Mouse (Mus musculus): ENCODE results near the gene Cadm4. TPM values are rescaled to one million over a fixed set of nuclear protein-coding genes. Genes with fewer than 3 reads are reported as not detected.
A peak's percentile ranks its signal among the peaks of the same experiment; 100 is the strongest.

Gene Cadm4
- 2.4 and 3.8 TPM in 2 replicates for total RNA-seq (2021)
- long read RNA-seq, partial matches to known transcripts = 0 of 2 reads
- long read RNA-seq, other reads (novel, unspliced or antisense) = 1 of 2 reads

DNA sequence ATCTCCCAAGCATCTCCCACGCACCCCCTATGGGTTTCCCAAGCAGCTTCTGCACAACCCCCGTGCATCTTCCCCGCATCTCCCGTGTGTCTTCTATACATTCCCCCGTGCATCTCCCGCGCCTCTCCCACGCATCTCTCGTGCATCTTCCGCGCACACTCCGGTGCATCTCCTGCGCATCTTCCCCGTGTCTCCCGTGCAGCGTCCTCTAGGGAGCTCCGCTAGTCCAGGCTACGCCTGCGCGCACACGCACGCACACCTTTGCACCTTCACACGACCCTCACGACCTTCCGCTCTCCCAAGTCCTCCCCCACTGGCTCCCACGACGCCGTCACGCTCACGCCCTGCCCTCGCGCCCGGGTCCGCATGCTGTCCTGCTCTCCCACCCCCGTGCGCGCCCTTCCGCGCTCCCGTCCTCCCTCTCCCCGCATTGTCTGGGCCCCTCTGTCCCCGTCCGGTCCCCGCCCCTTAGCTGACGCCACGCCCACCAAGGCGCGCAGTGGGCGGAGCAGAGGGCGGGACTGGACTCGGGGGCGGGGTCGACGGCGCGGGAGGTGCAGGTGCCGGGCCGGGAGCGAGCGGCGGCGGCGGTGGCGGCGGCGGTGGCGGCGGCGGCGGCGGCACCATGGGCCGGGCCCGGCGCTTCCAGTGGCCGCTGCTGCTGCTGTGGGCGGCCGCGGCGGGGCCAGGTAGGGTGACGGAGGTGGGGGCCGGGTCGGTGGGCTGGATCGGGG, at the start of gene Cadm4:
Gene Cadm4 (plus strand): TSS at position 550 of the 734 bp plus-strand sequence.
- peak; percentile 87 for DNase-seq

DNA sequence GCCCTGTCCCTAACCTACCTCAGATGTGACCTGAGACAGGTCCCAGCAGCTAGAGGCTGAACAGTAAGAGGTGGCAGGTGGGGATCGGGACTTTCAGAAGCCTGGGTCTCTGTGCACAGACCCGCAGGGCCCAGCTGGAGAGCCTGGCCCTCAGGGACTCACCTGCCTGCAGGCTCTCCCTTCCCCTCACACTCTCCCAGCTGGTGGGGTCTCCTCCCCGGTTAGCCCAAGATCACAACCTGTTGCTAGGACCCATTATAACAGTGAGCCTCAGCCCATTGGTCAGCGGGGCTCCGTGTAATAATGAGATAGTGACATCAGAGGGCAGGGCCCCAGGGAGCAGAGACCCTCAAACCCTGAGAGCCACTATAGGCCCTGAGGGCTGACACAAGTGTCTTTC, 46.5 kb upstream of the Cadm4 start:
- no peak for DNase-seq

DNA sequence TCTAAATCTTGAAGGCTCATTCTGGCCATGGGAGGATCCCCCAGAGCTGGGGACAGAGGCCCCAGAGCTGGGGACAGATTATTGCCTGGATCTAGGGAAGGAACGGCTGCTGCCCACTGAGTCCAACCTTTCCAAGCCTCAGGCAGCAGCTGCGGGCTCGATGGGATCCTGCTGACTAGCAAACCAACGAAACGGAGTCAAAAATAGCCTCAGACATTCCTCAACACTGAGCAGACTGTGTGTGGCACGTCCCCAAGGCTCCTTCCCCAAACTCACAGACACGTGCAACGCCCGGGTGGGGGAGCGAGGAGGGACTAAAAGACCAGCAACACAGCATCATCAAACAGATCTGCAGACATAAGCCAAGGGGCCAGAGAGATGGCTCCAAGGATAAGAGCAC, 43.8 kb upstream of the Cadm4 start:
- no peak for DNase-seq

DNA sequence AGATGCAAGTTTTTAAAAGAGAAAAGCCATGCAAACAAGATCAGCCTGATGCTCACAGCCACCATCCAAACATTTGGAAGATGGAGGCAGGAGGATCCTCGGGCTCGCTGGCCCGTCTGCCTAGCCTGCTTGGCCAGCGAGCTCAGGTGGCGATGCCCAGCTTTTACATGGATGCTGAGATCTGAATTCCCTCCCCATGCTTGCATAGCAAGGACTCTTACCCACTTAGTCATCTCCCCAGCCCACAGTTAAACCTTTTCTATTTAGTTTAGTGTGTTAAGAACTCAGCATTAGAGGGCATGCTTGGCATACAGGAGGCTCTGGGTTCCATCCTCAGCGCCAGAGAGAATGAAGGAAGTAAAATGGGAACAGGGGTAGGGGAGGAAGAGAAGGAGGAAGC, 42.6 kb upstream of the Cadm4 start:
- no peak for DNase-seq

DNA sequence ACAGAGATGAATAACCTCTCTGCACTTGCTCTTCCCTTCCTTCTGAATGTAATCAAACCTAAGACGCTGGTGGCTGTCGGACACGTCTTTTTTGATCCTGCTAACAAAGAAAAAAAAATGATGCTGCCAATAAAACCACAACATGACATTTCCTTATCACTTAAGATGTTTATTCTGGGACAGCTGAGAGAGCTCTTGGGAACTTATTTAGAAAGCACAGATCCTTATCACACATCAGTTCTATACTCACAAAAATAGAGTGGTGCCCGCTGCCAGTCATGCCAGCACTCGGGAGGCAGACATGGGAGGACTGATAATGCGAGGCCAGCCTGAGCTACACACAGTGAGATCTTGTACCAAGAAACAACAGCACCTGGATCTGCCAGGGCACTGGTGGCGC, 41.9 kb upstream of the Cadm4 start:
- DNase-seq = no peak

DNA sequence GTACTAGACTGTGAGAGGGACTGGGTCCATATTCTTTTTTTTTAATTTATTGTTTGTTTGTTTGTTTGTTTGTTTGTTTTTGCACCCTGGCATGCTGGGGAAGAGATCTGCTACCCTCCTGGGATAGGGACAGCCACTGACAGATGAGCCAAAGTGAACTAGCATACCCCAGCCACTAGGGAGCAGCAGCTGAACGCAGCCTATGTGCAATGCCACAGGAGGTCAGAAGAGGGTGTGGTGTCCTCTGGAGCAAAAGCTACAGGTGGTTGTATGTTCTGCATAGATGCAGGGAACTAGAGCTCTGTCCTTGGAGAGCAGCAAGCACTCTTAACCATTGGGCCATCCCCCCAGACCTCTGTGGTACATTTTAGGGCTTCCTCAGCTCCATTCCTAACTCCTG, 40.0 kb upstream of the Cadm4 start:
- peak; percentile 69 for DNase-seq

DNA sequence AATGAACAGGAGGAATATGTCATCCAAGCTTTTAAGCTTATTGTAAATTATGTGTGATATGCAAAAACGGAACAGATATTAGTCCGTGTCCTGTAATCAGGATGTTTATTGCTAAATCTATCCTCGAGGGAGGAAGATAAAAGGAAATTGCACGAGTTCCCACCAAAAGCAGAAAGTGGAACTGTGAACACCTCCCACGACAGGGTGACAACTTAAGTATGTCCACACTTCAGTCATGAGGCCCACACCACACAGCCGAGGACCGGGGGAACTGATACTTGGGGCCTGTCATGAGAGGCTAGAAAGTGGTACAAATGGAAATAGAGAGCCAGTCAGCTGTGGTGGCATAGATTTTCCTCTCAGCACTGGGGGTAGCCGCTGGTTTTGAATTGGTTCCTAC, 39.5 kb upstream of the Cadm4 start:
- no peak for DNase-seq

DNA sequence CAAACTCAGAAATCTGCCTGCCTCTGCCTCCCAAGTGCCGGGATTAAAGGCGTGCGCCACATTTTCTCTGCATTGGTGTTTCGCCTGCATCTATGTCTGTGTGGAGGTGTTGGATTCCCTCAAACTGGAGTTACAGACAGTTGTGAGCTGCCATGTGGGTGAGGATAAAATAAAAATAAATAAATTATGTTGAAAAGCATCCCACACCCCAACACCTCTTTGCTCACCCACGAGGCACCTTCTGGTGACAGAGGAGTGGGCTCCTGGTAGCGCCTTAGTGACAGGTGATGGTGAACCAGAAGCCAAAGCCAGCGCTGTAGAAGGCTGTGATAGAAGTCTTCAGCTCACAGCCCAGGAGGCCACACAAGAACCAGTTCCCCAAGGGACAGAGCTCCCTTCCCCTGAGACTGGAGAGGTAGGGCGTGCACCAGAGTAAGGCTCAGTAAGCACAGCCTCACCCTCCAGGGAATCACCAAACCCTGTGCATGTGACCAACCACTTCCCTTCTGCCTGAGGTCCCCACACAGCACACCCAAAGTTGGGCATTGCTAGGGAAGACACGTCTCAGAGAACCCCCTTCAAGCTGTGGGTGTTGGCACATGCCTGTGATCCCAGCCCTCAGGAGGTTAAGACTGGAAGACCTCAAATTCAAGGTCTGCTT, 36.4 kb upstream of the Cadm4 start:
- no peak for DNase-seq

DNA sequence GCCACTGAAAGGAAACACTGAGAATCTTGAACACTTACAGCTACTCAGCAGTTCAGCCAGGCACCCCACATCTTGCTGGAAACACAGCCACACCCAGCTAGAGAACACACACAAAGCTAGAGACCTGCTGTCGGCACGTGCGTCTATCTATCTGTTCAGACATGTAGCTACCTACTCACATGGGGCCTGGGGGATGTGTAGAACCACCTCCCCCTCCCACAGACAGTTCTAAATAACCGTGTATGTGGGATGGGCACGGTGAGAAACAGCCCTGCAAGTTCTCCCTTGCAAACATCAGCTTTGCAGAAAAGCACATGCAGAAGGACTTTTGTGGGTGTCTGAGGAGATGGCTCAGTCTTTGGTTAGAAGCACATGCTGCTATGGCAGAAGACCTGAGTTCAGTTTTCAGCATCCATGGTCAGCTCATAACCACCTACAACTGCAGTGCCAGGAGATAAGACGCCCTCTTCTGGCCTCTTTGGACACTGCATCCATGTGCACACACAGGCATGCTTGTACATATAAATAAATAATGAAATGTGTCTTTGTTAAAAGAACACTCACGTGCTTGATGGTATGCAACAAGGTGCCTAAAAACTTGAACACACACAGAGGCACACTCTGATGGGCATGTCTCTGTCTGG, 35.0 kb upstream of the Cadm4 start:
- DNase-seq = no peak

DNA sequence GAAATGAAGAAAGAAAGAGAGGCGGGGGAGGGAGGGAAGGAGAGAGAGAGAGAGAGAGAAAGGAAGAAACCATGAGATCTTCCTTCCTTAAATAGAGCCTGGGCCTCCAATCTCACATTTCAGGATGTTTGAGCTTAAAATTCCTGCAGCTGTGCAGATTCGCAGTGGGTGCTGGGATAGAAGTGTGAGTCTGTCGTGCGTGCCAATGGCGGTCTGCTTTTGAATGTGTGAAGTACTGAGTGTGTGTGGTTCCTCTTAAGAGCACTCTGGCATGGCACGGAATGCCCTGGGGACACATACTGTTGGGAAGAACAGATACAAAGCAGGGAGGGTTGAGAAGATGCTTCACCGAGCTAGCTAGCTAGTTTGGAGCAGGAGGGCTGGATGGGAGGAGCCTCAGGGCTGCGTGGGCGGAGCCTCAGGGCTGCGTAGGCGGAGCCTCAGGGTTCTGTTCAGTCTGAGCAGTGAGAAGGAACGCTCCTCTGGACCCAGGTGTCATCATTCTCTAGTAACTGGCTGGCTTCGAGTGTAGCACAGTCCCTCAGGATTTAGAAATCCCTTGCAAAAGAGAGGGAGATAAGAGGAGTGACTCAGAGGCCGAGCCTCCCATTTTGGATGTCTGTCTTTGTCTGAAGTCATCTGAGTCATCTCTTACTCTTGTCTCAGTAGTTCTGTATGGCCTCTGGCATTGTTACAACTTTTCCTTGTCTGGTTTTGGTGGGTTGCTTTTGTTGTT, 32.9 kb upstream of the Cadm4 start:
- DNase-seq = no peak

DNA sequence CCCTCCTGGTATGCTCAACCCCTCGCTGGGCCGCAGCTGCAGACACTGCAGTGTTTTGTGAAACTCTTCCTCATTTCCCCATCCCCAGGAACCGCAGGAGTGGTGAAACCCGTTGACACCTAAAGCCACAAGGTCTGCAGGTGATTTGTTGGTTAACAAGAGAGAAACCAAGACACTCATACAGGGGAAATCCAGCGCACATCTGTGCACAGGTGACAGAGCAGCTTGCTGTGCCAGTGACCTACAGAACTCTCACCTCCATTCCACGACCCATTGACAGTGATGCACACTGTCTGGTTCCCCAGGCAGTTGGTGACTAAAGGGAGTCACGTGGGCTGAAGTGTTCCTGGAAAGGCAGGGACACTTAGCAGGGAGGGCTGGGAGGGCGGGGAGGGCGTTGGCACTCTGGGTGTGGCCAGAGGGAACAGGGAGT, 31.2 kb upstream of the Cadm4 start:
- DNase-seq = no peak

DNA sequence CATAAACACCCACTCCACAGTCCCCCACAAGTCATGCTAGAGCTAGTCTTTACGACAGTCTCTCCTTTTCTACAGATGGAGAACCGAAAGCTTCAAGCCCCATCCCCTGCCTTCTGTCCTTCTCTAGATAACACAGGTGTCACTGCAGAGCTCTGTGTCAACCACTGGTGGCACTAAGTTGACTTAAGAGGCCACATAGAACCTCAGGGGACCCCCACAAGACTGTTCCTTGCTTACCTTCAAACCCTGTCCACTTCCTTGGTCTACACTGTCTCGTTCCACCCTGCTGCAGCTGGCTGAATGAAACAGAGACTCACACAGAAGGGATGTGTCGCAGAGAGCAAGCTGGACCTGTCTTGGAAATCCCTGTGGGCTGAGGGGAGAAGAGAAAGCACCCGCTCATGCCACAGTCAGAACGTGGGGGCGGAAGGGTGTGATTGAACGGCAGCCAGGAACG, 29.9 kb upstream of the Cadm4 start, which contains the start of gene Irgc1:
Gene Irgc1 (minus strand): TSS at position 443 of the 457 bp plus-strand sequence.
- DNase-seq = no peak

DNA sequence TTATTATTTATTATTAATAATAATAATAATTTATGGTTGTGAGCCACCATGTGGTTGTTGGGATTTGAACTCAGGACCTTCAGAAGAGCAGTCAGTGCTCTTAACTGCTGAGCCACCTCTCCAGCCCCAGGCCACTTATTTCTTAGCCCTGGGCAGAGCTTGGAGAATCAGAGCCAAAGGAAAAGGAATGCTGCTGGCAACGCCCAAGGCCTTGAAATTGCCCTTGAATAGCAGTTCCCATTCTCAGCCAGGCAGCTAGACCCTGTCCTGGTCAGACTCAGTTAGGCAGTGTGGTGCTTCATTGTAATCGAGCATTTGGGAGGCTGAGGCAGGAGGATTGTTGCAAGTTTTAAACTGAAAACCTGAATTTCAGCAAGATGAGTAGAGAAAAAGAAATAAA, 27.6 kb upstream of the Cadm4 start:
- DNase-seq = no peak

DNA sequence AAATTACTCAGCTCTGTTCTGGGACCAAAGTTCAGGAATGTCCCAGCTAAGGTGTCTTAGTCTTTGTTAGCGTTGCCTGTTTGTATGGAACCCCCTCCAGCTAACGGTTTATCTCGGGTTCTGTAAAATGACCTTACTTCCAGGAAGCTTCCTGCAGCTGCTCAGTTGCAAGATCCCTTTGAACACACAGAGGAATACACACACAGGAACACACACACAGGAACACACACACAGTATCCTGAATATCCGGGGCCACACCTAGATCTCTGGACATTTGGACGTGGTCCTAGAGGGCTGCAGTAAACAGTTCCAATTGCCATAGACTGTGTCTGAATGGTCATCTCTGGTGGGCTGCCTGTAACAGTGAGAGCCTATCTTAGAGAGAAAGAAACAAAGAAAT, 26.1 kb upstream of the Cadm4 start:
- no peak for DNase-seq

DNA sequence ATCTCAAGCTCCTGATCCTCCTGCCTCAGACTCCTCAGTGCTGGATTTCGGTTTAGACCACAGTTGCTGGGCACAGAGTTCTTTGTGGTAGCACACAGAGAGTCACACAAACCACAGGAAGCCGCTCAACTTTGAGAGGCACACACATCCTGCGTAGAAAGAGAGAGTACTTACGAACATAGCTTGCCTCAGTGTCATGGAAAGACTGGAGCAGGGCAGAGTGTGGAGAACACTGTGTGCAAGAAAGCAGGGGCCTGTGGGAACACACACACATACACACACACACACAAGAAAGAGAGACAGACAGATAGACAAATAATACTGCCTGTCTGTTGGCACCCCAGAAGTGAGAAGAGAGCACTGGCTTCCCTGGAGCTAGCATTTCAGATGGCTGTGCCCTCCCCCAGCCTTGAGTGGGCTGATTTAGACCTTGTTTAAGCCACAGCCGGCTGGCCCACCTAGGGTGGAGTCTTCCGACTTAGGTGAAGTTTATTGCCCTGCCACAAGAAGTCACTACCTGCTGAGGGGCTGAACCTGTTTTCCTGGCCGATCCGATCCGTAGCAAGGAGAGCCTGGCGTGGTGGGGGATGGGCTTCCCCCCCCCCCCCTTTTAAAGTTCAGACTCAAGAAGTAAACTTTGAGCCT, 24.0 kb upstream of the Cadm4 start:
- no peak for DNase-seq

DNA sequence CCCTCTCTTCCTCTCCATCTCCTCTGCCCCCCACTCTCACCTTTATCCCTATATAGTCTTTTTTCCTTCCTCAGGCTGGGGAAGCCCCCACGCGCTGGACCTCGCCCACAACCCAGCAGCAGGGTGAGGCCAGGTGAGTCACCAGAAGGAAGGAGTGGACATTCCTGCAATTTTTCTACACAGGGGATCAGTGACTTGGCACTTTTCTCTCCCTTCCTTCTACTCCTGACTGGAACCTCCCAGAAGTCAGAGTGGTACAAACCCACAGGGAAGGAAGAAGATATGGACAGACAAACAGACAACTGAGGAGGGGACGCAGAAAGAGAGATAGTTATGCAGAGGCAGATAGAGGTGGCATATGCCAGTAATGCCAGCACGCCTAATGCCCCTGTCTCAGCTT, 22.4 kb upstream of the Cadm4 start:
- DNase-seq = no peak

DNA sequence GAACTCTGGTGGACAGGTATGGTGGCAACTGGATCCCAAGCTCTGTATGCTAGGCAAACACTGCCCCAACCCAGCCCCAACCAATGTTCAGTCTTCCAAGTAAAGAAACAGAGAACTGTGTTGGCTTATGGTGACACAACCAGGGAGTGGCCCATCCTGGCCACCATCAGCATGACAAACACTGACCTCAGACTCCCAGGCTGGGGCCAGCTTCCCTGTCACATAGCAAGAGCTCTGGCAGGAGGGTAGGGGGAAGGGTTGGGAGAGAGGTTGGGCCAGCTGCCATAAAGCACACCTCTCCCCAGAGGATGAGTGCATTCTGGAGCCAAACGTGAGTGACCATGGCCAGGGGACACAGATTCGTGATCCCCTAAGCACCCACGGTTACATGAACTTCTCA, 22.0 kb upstream of the Cadm4 start:
- DNase-seq = no peak

DNA sequence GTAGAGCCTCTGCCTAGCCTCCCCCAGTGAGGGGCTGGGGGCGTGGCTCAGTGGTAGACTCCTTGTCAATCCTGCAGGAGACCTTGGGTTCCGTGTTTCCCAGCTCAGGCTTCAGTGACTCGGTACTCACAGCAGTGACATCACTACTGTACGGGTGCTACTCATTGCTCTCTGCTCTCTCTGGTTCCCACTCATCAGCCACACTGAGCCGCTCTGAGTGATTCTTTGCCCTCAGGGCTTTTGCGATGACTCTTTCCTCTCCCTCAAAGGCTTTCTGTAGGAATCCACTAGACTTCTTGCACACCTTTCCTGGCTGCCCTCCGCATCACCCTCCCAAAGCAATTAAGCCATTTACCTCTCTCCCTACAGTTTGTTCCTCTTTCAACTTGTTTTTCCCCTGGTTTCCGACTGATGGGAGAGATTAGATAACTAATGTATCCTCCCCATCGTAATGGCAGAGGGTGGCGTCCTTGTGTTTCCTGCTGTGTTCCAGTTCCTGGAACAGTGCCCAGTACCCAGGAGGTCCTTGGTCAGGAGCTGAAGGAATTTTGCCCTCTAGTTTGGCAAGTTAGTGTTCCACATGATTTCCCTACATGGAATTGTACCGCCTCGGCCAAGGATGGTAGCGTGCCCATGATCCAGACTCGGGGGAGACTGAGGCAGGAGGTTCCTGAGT, 20.3 kb upstream of the Cadm4 start:
- peak; percentile 43 for DNase-seq

DNA sequence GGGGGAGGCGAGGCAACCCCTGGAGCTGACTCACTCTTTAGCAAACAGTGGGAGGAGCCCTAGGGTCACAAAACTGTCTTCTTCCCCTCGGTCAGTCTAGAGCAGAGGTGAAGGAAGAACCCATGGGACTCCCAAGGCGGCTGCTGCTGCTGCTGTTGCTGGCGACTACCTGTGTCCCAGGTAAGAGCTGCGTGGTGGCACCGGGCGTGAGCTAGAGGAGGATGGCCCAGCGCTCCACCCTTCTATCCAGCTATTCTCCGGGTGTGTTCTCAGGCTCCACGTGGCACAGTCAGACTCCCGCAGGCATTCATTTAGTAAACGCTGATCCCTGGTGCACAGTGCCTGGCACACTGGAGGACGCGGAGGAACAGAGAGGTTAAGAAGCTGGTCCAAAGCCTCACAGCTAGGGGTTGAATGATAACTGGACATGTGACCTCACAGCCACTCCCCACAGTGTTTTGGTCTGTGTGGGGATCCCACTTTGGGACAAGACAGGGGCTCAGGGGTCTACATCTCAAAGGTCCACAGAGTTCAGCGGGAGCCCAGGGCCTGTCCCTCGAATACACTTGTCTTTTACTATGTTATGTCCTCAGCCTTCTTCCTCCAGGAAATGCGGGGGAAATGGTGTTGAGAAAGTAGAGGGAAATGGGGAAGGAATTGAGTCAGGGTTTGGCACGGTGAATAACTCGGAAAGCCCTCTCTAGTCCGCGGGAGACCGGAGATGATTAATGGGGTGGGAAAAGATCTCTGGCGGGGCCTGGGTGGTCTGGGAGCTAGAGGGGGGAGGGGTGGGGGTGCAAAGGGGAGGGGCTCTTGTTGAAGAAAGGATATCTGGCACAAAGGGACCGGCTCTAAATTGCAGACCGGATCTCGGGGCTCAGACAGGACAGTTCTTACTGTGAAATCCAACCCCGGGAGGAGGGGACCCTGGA, 19.2 kb upstream of the Cadm4 start, which contains the start of gene Plaur:
Gene Plaur (plus strand): TSS at position 97 of the 932 bp plus-strand sequence.
- peak; percentile 27 for DNase-seq

DNA sequence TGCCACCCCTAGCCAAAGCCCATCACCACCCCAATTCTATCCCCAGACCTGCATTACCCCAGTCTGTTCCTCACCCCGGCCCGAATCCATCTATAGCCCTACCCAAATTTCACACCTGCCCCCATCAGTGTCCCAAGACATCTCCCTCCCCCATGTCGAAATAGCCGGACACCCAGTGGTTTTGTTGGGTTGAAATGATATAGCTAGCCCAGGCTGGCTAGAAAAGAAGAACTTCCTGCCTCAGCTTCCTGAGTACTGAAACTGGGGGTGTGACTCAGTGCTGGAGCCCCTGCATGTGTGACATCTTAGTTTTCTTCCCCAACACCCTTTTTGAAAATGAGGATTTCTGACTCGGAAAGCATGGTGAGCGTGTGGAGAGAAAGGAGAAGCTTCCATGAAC, 15.0 kb upstream of the Cadm4 start:
- DNase-seq = no peak
